Mouse (Mus musculus) c-Kit-positive CD71-negative TER-119-negative erythroid progenitor cells, embryonic 14.5 days (primary cell): ENCODE measurements around the gene Gpr55.

Experiments used
- DNase-seq: peaks from one replicate; pipeline ENCODE4 v3.0.0-alpha.2; 2013; ENCODE audit warnings: low read depth

The Gpr55 gene

DNA sequence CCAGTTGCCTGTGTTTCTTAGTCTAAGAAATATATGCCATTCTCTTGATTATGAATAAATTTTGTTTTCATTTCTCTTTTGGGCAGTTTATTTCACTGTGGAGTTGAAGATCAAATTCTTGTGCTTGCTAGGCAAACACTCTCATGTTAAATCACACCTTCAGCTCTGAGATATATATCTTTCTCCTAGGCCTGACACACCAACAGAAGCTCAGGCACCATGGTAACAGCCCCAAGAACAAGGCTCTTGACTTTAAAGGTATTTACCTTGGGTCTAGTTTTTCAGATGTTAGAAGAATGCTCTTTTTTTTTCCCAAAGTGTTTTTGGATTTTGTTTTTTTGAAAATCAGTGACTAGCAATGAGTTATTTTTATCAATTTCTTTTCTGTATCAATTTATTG lies 44.9 kb downstream of the Gpr55 start:
- no peak for DNase-seq

DNA sequence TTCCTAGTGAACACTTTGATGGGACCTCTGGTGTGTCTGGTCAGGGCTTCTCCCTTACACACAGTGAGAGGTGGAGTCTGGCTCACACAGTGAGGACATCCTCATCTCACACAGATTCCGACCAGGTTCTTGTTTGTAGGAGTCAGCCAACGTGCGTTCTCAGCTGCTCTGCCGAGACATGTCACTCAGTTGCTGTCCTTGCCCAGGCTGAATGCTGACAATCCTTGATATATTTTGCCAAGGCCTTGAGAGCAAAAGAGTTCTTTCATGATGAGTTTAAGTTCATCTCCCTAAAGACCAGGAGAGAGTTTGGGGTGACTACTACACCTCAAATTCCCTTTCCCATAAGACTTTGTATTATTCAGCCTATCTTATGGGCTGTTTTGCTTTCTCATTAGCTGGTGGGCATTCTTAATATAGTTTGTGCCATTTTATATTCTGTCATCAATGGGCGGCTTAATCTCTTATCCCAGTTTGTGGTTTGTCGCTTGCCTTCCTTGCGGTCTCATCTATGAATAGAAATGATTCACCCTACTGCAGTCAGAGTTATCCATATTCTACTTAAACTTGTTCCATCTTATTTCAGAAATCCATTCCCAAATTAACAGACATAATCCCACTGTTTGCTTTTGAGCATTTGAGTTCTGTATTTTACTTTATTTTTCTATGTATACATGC lies 47.6 kb downstream of the Gpr55 start:
- DNase-seq, result no peak

DNA sequence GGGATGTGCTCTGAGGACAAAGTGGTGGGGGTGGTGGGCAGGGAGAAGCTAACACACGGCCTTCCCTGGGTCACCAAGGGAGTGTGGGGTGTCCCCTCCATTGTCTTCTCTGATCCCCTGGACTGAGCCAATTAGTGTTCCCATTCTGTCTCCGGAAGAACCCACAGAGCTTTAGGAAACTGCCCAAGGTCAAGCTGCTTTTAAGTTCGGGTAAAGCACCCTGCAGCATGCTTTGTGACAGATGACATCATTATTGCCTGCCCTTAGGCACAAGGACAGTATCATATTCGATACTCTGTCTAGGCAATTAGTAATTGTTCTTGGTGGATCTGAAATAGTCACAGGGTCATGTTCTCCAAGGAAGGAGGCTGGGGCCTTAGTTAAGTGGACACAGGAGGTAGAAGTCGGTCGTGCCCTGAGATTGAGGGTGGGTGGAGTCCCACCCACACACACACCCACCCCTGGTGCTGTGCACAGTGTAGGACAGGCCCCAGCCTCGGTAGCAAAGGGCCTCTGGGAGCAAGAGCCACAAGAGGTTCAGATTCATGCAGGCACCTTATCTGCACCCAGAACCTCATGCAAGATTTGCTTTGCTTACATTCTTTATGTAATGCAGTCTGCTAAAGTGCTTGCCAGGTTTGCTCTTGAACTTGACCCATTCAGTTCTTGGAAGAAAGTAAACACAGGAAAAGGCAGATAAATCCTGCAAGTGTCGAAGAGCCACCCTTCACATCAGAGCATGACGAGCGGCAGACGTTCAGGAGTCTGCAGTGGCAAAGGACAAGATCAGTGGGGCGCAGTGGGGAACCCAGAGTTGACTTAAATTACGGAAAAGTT lies 51.8 kb downstream of the Gpr55 start:
- no peak for DNase-seq

DNA sequence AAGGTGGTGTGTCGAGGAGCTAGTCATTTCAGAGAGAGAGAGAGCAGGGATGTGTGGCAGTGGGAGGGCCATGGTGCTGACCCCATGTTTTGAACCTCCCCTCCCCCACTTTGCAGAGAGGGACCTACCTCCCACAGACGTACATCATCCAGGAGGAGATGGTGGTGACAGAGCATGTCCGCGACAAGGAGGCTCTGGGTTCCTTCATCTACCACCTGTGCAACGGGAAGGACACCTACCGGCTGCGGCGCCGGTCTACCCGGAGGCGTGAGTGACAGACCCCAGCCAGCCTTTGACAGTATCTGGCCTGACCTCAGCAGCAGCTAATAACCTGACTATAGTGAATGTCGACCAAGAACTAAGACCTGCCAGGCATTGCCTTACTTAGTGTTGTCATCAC lies 53.9 kb downstream of the Gpr55 start:
- no peak for DNase-seq

DNA sequence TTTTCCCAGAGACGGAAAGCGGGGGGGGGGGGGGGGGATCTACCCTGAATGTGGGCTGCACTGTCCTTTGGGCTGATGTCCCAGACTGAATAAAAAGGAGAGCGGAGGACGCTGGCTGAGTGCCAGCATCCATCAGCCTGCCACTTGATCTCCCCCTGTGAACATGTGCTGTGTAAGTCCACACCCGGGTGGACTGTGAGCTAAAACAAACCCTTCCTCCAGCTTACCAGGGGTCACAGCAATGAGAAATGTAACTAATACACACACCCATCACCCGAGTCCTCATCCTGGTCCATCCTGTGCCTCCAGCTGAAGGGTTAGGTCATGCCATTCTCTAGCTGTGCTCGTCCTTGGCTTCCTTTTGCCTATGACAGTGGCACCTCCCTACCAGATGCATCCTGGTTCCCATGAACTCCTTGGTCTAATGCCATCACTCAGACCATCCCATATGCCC lies 58.7 kb downstream of the Gpr55 start:
- no peak for DNase-seq

DNA sequence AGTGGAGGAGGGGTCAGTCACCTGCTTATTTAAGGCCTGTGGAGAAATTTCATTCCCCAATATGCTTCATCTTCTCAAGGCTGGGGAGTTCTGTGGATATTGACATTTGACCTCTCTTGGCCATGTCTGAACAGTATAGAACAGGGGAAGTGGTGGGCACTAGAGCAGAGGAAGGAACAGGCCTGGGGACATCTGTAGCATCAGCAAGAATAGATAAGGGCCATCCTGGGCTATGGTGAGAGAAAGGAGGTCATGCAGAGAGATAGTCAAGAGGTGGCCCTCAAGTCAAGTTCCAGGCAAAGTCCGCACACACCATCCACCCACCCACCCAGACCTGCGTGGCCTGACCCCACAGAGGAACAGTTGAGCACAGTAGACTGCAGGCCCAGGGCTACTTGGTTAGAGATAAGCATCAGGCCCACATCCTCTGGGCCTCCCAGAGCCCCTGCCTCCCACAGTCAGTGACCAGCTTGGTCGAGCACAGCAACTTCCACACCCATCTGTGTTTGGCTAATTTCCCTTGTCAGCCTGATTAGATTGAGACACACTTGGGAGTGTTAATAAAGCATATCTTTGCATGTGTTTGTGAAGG lies 59.2 kb downstream of the Gpr55 start:
- DNase-seq, result no peak

DNA sequence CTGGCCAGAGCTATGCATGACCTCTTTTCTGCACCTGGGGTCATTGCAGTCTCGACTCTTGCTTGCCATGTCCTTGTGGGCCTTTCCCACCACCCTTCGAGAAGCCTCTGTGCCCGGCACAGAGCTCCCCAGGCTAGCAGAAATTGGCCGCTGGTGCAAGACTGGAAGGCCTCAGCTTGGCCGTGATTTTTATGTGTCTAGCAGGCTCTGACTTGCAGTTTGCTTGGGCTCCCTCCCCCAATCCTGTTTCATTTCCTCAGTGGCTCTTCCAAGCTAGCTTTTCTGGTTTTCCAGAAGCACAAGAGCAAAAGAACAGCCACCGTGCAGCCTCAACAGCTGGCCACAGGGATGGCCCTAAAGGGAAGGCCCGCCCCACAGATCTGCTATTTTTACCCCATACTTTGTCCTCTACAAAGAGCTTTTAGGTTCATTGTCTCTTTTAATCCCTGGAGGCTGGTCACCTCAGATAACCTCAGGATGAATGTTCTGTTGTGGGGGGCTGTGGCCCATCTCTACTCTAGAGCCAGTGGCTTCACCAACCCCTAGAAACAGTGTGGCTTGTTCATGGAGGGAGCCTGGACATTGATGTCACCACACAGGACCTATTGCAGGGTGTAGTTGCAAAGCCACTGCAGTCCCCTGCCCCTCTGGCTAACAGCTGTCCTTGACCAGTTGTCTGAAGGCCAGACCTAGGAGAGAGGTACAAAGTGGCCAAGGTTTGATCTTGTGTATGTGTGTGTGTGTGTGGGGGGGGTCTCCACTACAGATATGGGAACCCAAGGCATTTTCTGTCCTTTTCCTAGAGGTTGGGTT lies 60.1 kb downstream of the Gpr55 start:
- no peak for DNase-seq

DNA sequence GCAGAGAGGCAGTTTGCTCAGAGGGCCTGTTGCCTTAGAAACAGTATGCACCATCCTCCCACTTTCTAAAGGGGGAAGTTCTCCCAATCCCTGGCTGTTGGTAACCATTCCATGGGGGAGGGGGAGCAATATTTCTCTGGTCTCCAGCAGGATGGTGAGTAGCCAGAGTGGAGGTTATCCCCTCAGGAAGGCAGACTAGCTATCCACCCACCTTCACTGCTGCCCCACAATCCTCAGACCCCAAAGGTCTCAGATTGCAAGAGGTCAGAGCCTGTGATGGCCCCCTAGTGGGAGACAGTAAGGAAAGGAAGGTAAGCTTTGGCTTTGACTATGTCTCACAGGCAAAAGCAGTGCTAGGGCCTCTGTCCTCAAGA lies 61.4 kb downstream of the Gpr55 start:
- DNase-seq, result no peak

DNA sequence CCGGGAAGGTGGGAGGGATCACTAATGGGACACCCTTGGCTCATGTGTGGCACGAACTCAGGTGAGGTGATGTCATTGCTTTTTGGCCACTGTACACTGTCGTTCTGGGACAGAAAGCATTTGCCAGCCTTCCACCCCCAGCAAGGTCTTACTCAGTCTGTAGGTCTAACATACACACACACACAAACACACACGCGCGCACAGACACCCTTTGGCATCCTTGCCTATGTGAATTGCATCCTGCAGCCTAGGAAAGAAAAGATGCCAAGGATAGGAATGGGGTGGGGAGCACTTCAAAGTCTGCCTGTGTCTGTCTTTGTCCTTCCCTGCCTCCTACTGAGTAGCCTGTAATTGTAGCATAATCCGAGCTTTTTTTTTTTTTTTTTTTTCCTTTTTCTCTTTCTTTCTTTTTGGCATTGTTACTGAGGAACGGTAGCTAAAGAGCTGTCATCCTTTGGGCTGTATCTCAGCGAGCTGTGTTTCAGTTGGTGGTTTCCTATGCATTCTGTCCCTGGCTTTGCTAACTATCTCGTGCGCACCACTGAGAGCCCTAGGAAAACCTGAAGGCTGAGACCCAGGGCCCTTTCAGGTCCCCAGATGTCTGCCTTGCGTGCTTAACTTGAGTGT lies 61.9 kb downstream of the Gpr55 start:
- no peak for DNase-seq

DNA sequence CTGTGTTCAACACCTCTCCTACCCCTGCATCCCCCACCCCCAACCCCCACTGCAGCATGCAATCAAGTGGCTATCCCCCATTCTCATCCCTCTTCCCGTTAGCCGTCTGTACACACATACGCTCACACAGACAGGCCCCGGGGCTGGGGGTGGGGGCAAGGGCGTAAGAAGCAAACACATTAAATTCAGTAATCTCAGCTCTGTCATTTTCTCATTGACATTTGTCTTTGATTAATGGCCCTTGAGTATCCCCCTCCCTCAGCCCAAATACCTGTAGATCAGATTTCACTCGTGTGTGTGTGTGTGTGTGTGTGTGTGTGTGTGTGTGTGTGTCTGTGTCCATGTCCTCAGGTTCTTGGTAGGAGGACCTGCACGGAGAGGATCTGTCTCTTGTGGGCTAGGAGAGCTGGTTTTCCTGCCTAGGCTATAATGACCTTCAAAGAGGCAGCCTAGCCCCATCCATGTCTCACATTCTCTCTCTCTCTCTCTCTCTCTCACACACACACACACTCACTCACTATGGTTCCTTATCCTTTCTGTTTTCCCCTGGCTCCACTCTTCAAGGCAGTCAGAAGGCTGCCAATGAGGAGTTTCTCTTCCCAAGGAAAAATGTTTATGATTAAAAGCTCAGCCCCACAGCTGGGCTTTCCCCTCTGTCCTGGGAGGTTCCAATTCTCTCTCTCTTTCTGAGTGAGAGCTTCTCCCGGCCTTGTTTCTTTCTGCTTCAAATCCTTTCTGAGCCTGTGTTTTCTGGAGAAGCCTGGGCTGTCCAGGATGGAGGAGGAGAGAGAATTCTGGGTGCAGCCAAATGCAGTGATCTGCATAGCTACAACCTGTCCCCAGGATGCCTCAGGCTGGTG lies 62.7 kb downstream of the Gpr55 start:
- no peak for DNase-seq

DNA sequence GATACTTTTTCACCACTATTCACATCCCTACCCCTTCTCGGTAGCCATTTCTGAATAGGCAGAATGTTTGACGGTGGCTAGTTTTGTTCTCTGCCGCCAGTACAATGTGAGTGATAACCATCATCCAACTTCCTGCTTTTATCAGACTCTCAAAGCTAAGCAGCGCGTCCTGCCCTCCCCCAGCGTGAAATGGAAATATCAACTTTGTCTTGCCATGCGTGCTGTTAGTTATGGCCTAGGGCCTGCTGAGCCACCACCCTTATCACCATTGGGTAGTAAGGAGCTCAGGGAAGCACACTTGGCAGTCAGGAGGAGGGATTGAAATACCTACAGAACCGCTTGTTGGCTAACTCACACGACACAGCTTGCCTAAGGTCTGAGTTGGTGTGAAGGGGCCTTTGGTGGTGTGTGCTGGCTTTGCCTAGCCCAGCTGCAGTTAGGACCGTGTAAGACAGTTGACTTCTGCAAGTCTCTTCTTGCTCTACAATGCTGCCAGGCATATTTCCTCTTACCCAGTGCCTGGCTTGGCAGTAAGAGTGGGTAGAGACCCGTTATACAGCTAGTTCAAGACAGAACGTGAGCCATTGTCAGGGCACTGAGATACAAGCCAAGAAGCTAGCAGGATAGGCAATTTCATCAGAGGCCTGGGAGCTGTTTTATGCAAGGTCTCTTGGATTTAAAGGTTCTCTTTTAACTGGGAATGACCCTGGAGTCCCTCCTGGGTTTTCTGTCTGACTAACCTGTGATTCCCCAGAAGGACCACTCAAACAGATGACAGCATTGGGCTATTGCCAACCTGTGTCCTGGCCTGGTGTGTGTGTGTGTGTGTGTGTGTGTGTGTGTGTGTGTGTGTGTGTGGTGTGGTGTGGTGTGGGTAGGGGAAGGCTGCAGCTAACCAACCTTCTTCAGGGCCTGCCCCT lies 63.8 kb downstream of the Gpr55 start:
- DNase-seq, result peak; percentile 23

DNA sequence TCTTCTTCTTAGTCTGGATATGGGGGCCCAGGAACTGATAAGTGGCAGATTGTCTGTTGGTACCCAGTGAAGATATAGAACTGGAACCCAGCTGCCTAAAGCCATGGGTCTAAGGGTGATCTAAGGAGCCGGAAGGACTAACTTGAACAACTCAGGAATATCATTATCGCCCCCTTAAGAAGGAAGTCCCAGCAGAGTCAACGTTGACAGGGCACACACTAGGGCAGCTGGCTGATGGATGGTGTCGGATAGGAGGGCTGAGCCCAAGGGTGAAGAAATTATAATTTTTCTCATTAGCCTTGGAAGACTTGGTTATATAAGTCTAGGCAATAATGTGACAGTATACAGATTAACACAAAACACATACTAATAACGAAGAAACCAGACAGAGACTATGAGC lies 64.7 kb downstream of the Gpr55 start:
- no peak for DNase-seq

DNA sequence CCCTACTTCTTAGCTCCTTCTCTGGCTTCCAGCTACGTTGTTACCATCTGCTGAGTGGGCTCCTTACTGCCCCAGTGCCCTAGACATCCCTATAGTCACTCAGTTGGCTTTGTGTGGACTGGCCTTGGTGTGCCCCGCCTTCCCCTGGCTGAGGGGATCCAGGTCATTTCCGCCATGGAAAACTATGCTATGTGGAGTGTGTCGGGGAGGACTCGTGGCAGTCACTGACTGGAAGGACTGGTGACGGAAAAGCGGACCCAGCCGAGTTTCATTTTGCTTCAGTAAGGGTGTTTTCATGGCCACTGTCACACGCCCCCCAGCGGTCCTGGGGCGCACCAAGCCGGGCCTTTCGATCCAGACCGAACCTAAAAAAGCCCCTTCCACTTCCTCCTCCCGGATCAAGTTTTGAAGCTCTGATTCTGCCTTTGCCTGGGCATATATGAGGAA lies 65.4 kb downstream of the Gpr55 start:
- DNase-seq, result peak; percentile 54

DNA sequence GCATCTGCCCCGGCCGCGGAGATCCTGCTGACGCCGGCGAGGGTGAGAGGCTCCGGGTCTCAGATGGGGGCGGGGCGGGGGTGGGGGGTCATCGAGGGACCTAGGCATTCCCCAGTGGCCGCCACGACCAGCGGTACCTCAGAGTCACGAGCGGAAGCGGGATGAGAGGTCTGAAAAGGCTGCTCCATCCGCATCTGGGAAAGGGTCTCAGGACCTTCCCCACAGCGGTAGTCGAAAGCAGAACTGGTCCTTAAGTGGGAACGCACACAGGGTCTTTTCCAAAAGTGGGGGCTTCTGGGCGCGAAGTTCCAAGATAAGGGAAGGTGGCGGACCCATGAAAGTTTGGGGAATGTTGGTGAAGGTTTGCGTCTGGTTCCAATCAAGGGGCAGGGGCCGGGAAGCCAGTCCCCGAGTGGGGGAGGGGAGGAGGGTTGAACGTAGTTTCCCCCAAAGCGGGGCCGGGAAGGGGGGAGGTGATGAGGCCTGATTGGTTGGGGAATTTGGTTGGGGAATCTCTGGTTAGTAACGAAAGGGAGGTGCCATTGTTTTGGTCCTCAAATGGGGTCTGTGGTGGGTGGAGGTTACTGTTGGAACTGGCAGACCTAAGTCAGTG lies 66.0 kb downstream of the Gpr55 start:
- DNase-seq, result no peak

DNA sequence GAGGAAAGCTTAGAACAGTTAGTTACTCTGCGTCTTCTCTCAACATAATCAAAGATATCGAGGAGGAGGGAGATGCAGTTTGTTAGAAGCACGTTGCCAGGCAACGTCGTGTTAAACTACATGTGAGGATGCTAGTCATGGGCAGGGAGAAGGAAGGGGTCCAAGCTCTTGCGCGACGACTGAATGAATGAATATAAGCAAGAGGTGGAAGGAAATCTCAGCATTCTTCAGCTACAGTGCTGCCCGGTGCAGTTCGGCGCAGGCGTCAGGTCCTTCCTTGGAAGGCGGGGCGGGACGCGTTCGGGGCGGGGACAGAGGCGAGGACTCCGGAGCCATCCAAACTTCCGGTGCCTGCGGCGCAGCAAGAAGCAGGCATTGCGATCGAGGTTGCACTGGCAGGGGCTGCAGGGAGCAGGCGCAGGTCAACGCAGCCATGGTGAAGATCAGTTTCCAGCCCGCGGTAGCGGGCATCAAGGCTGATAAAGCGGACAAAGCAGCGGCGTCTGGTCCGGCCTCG lies 66.5 kb downstream of the Gpr55 start, which contains the start of gene Itm2c:
Itm2c (plus strand) TSS at position 51 of the 517 bp plus-strand sequence.
- DNase-seq, result peak; percentile 59
